Mouse (Mus musculus) embryonic facial prominence, embryonic 12.5 days (tissue): ENCODE data around the gene Dbndd2. TPM values are rescaled to one million over a fixed set of nuclear protein-coding genes. Genes with fewer than 3 reads are reported as not detected.

Source experiments
- ATAC-seq: fragments of 200-750 bp; cut with Nextera tagmentation; 2 replicates; pipeline ENCODE4 v1.8.0; 2017; ENCODE audit not compliant: insufficient number of reproducible peaks, insufficient read depth, low FRiP score, low TSS enrichment
- H3K27ac ChIP-seq: fragments of 300-500 bp; sonication (generic); 2 replicates; pipeline ENCODE4 v1.5.1; 2016; ENCODE audit warnings: mild to moderate bottlenecking
- H3K27me3 ChIP-seq: fragments of 300-500 bp; sonication (generic); 2 replicates; pipeline ENCODE4 v1.6.1; 2016; ENCODE audit warnings: mild to moderate bottlenecking, moderate library complexity
- H3K36me3 ChIP-seq: fragments of 300-500 bp; sonication (generic); 2 replicates; pipeline ENCODE4 v1.6.1; 2016; ENCODE audit warnings: mild to moderate bottlenecking
- H3K4me1 ChIP-seq: fragments of 300-500 bp; sonication (generic); 2 replicates; pipeline ENCODE4 v1.6.1; 2016
- H3K4me2 ChIP-seq: fragments of 300-500 bp; sonication (generic); replicated peaks from 2 replicates; pipeline ENCODE4 v1.6.1; 2016; ENCODE audit warnings: mild to moderate bottlenecking, moderate library complexity
- H3K4me3 ChIP-seq: fragments of 300-500 bp; sonication (generic); 2 replicates; pipeline ENCODE4 v1.5.1; 2016; ENCODE audit warnings: mild to moderate bottlenecking
- H3K9ac ChIP-seq: fragments of 300-500 bp; sonication (generic); 2 replicates; pipeline ENCODE4 v1.6.1; 2016; ENCODE audit warnings: mild to moderate bottlenecking, moderate library complexity
- H3K9me3 ChIP-seq: fragments of 300-500 bp; sonication (generic); 2 replicates; pipeline ENCODE4 v1.6.1; 2016; ENCODE audit warnings: mild to moderate bottlenecking, moderate library complexity
- WGBS: fragments of 180-500 bp; shearing (Covaris S2); methylation state at CpG from one replicate; pipeline ENCODE4 v1.1.7; 2016; 5-methylcytosine and 5-hydroxymethylcytosine counted together
- polyA plus RNA-seq: library from polyadenylated mRNA; unstranded; fragments of >200 nt; fragmentation: Nextera tagmentation; extraction: Ambion mirVana; gene quantifications from 2 replicates; pipeline ENCODE4 v1.2.1, GENCODE M21; 2016

Dbndd2 gene
- polyA plus RNA-seq, 1 experiment from 2014 or later: 1.7 TPM

DNA sequence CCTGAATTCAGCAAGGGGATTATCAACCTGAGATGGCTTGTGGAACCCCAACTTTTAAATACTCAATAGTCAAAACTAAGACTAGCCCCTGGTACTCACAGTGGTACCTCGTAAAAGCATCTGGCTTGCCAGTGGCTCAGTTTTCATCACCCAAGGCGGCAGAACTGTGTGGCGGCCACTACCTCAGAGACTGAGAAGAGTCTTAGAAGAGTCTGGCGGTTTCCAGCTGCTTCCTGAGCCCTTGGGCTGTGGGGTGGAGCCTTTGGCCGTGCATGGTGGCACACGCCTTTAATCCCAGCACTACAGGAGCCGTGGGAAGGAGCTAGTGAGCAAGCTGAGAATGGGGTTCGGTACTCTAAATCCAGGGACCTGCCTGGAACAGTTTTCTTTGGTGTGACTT is 36.4 kb downstream of the Dbndd2 start:
- 16% methylated on average over 8 of the region's 8 CpGs for WGBS

DNA sequence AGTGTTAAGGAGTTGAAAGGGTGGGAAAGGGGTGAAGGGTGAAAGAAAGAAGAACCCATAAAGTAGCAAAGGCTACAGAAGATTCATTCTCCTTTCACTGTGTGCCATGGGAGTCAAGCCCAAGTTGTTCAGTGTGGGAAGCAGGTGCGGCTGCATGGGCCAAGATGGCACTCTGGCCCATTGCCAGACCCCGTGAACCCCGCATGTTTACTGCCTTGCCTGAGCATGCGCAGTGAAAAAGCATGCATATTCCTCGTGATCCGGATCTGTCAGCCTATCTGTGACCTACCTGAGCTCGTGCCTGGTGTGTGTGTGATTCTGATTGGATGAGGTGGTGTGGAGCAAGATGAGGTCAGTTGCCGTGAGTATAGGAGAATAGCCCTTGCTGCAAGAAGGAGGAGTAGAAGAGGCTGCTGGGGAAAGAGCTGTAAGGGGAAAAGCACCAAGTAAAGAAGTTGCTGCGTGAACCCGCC is 37.4 kb downstream of the Dbndd2 start:
- no peak overlapping the region for H3K27ac ChIP-seq
- H3K4me3 ChIP-seq: no peak overlapping the region
- H3K4me2 ChIP-seq: no peak overlapping the region
- no peak overlapping the region for H3K9ac ChIP-seq
- H3K9me3 ChIP-seq: peaks cover 6% of the 10 kb centered on the region; the same call in 1 of the 2 replicates
- peaks cover 3% of the 10 kb centered on the region; the same call in 1 of the 2 replicates for H3K4me1 ChIP-seq
- no peak for ATAC-seq
- H3K27me3 ChIP-seq: no peaks in the 10 kb centered on the region
- no peaks in the 10 kb centered on the region for H3K36me3 ChIP-seq
- 84% methylated on average over 10 of the region's 10 CpGs for WGBS

More for the DNA sequence above, 36.4 kb downstream of the Dbndd2 start:
- no peak overlapping the region for H3K9ac ChIP-seq
- peaks cover 6% of the 10 kb centered on the region; the same call in 1 of the 2 replicates for H3K9me3 ChIP-seq
- no peak overlapping the region for H3K4me3 ChIP-seq
- peaks cover 3% of the 10 kb centered on the region; the same call in 1 of the 2 replicates for H3K4me1 ChIP-seq
- no peak for ATAC-seq
- no peak overlapping the region for H3K4me2 ChIP-seq
- H3K27ac ChIP-seq: no peak overlapping the region
- no peaks in the 10 kb centered on the region for H3K36me3 ChIP-seq
- no peaks in the 10 kb centered on the region for H3K27me3 ChIP-seq

DNA sequence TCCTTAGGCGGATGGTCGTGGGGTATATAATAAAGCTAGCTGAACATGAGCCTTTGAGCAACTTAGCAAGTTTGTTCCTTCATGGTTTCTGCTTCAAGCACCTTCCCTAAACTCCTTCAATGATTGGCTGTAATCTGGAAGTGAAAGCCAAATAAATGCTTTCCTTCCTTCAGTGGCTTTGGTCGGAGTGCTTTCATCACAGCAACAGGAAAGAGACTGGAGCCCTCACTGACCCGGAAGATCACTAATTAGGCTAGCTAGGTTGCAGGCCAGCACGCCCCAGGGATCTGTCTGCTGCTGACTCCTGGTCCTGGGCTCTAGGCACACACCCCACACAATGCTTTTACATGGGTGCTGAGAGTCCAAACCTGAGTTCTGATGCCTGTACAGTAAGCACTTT is 42.7 kb downstream of the Dbndd2 start:
- no peaks in the 10 kb centered on the region for H3K36me3 ChIP-seq
- no peaks in the 10 kb centered on the region for H3K27me3 ChIP-seq
- peaks cover 6% of the 10 kb centered on the region; the same call in 1 of the 2 replicates for H3K9me3 ChIP-seq
- H3K4me2 ChIP-seq: no peak overlapping the region
- no peaks in the 10 kb centered on the region for H3K4me1 ChIP-seq
- H3K9ac ChIP-seq: no peak overlapping the region
- 52% methylated on average over 5 of the region's 5 CpGs for WGBS
- no peak overlapping the region for H3K27ac ChIP-seq
- no peak for ATAC-seq
- H3K4me3 ChIP-seq: no peak overlapping the region

DNA sequence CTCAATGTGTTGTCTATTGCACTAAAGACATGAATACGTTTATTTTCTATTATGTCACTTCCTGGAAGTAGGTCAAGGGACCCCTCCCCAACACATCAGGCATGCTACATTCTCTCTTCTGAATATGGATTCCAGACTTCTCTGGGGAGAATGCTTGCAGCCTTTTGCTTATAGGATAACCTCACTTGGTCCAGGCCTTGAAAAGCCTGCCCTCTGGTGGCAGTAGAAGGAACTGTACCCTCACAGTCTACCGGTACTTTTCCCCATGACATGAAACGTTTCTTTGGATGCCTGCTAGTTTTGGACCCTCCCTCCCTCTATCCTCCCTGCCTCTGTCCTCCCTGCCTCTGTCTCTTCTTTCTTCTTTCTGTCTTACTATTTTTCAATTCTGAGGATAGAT is 45.3 kb downstream of the Dbndd2 start:
- Histone ChIP-seq H3K4me1 (no peaks in the 10 kb centered on the region), H3K27me3 (no peaks in the 10 kb centered on the region), H3K36me3 (no peaks in the 10 kb centered on the region), H3K9ac (no peak overlapping the region), H3K4me2 (no peak overlapping the region), H3K9me3 (peaks cover 6% of the 10 kb centered on the region; the same call in 1 of the 2 replicates), H3K27ac (no peak overlapping the region), H3K4me3 (no peak overlapping the region)
- no peak for ATAC-seq
- 2% methylated on average over 3 of the region's 3 CpGs for WGBS

DNA sequence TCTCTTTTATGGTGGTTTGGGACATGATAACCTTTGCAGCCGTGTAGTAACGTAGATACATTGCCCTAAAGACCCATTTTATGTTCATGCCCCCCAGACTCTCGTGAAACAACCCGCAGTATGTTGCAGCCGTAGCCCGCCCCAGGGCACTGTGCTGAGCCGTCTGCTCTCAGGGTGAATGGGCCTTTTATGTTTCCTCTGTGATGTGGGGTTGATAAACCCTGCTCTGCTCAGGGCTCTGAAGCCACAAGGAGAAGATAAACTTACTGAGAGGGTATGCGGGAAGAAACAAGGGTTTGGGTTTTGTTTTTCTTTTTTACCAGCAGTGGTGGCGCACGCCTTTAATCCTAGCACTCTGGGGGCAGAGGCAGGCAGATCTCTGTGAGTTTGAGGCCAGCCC is 48.4 kb downstream of the Dbndd2 start:
- Histone ChIP-seq H3K27me3 (no peaks in the 10 kb centered on the region), H3K27ac (no peak overlapping the region), H3K9ac (no peak overlapping the region), H3K36me3 (no peaks in the 10 kb centered on the region), H3K4me3 (no peak overlapping the region), H3K4me2 (no peak overlapping the region), H3K4me1 (no peaks in the 10 kb centered on the region), H3K9me3 (no peaks in the 10 kb centered on the region)
- ATAC-seq: no peak
- 61% methylated on average over 10 of the region's 10 CpGs for WGBS

DNA sequence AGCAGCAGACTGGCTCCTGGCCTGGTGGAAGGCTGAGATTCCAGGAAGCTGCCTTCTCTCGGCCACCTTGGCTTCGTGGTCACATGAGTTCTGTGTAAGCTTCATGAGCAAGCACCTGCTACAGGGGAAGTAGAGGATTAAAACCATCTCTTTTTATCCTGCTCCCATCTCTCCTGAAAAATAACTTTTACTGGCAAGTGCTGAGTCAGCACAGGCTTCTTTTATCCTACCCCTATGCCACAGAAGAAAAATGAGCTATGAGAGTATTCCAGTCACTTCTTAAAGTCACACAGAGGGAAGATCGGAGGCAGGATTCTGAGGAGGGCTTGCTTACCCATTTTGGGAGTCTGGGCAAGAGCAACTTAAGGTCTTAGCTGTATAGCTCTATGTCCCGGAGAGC is 51.1 kb downstream of the Dbndd2 start:
- H3K27me3 ChIP-seq: no peaks in the 10 kb centered on the region
- no peaks in the 10 kb centered on the region for H3K9me3 ChIP-seq
- ATAC-seq: no peak
- no peaks in the 10 kb centered on the region for H3K36me3 ChIP-seq
- H3K9ac ChIP-seq: no peak overlapping the region
- no peak overlapping the region for H3K4me2 ChIP-seq
- no peak overlapping the region for H3K4me3 ChIP-seq
- WGBS: 80% methylated on average over 4 of the region's 4 CpGs
- H3K4me1 ChIP-seq: no peaks in the 10 kb centered on the region
- no peak overlapping the region for H3K27ac ChIP-seq

DNA sequence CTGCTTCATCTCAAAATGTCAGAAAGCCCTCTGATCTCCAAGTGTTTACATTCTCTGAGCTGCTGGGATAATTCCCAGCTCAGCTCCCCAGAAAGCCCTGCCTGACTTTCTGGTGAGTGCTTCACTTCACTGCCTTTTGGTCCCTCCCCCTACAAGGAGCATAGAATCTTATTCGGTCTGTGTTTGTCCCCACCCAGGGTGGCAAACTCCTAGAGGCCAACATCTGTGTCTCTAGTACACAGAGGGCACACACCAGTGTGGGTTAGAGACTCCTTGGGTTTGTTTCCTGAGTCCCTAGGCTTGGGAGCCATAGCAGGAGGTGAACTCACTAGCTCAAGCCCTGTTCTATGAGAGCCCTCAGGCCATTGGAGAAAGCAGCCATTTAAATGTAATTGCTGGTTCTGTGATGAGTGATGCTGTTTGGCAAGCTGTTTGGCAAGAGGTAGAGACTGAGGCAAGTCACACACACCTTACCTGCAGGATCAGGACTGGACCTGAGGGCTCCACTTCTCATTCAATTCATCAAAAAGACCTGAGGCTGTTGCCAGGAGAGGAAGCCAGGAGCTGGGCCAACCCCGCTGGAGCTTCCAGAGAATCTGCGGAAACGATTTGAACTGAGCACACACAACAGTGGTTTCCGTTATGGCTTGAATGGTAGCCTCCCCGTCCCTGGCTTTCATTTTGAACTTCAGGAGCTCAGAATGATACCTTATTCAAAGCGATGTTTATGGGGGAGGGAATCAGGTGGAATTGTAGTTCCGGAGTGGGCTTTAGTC is 54.9 kb downstream of the Dbndd2 start:
- 36% methylated on average over 8 of the region's 8 CpGs for WGBS

DNA sequence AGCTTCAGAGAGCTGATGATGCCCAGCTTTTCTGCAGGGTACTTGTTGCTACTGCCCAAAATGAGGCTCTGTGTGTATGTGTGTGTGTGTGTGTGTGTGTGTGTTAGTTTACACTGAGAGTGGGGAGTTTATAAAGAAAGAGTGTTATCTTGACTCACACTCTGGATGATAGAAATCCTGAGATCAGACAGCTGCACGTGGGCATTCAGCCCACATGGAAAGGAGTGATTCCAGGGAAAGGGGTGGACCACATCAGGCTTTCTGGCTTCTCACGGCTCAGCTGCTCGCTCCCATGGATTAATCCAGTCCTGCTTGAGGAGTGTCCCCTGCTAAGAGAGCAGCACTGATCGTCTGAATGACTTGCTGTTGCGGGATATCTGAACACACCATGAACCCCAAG is 56.2 kb downstream of the Dbndd2 start:
- 0 out of 2 replicates have a peak, but pooled peaks cover 2% of the 10 kb centered on the region for H3K4me1 ChIP-seq
- no peak overlapping the region for H3K27ac ChIP-seq
- ATAC-seq: no peak
- H3K9ac ChIP-seq: no peak overlapping the region
- WGBS: 91% methylated on average over 5 of the region's 5 CpGs
- no peaks in the 10 kb centered on the region for H3K27me3 ChIP-seq
- no peaks in the 10 kb centered on the region for H3K9me3 ChIP-seq
- no peak overlapping the region for H3K4me3 ChIP-seq
- no peak overlapping the region for H3K4me2 ChIP-seq
- H3K36me3 ChIP-seq: no peaks in the 10 kb centered on the region

More for the DNA sequence above, 54.9 kb downstream of the Dbndd2 start:
- Histone ChIP-seq H3K4me2 (no peak overlapping the region), H3K4me3 (no peak overlapping the region), H3K27ac (no peak overlapping the region), H3K36me3 (no peaks in the 10 kb centered on the region), H3K4me1 (0 out of 2 replicates have a peak, but pooled peaks cover 2% of the 10 kb centered on the region), H3K9me3 (no peaks in the 10 kb centered on the region), H3K9ac (no peak overlapping the region), H3K27me3 (no peaks in the 10 kb centered on the region)
- no peak for ATAC-seq

DNA sequence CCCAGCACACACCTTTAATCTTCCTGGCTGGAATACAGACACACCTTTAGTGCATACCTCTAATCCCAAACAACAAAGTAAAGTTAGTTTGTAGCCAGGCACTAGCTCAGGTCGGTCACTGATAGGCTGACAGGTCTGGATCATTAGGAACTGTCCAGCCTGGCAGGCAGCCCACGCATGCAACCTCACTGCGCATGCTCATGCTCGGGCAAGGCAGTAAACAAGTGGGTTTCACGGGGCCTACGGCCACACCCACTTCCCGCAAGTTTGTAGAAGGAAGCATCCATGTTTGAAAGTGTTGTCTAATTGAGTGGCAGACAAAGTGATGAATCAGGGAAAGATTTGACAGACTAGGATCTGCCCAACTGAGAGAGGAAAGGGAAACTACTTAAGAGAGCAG is 56.7 kb downstream of the Dbndd2 start:
- WGBS: 88% methylated on average over 7 of the region's 7 CpGs
- no peak for ATAC-seq

More for the DNA sequence above, 56.7 kb downstream of the Dbndd2 start:
- Histone ChIP-seq H3K27ac (no peak overlapping the region), H3K9ac (no peak overlapping the region), H3K4me2 (no peak overlapping the region), H3K27me3 (no peaks in the 10 kb centered on the region), H3K4me3 (no peak overlapping the region), H3K4me1 (0 out of 2 replicates have a peak, but pooled peaks cover 2% of the 10 kb centered on the region), H3K36me3 (no peaks in the 10 kb centered on the region), H3K9me3 (no peaks in the 10 kb centered on the region)

Other genes with a start within 250 kb of the Dbndd2 start
- not detected in 2 replicates for gene Svs2, start 247.6 kb upstream of the Dbndd2 start, polyA plus RNA-seq
- not detected in 2 replicates for gene Svs3b, start 229.5 kb upstream of the Dbndd2 start, polyA plus RNA-seq
- not detected in 2 replicates for gene Svs4, start 207.6 kb upstream of the Dbndd2 start, polyA plus RNA-seq
- gene Svs3a, start 196.8 kb upstream of the Dbndd2 start, polyA plus RNA-seq: not detected in 2 replicates
- gene Svs6, start 169.4 kb upstream of the Dbndd2 start, polyA plus RNA-seq: not detected in 2 replicates
- not detected in 2 replicates for gene Svs5, start 153.4 kb upstream of the Dbndd2 start, polyA plus RNA-seq
- gene Slpi, start 97.0 kb upstream of the Dbndd2 start, polyA plus RNA-seq: 0.96 and 1.5 TPM in 2 replicates
- 0.46 and 0.53 TPM in 2 replicates for gene Rbpjl, start 83.0 kb upstream of the Dbndd2 start, polyA plus RNA-seq
- 36.2 and 43.9 TPM in 2 replicates for gene Matn4, start 80.9 kb upstream of the Dbndd2 start, polyA plus RNA-seq
- gene Sdc4, start 42.2 kb upstream of the Dbndd2 start, polyA plus RNA-seq: 42.6 and 44.4 TPM in 2 replicates
- 65.4 and 66.8 TPM in 2 replicates for gene Sys1, start 29.1 kb upstream of the Dbndd2 start, polyA plus RNA-seq
- gene Gm20458, start 25.1 kb upstream of the Dbndd2 start, polyA plus RNA-seq: 6.1 and 6.5 TPM in 2 replicates
- not detected in 2 replicates for gene Trp53tg5, start 12.4 kb upstream of the Dbndd2 start, polyA plus RNA-seq
- gene Pigt, start 11.4 kb downstream of the Dbndd2 start, polyA plus RNA-seq: 36.7 and 37.7 TPM in 2 replicates
- gene Wfdc2, start 76.3 kb downstream of the Dbndd2 start, polyA plus RNA-seq: 49.9 and 59.6 TPM in 2 replicates
- not detected in 2 replicates for gene Spint3, start 87.4 kb downstream of the Dbndd2 start, polyA plus RNA-seq
- not detected in 2 replicates for gene Wfdc6a, start 99.3 kb downstream of the Dbndd2 start, polyA plus RNA-seq
- gene Eppin, start 107.5 kb downstream of the Dbndd2 start, polyA plus RNA-seq: not detected in 2 replicates
- gene Wfdc6b, start 127.4 kb downstream of the Dbndd2 start, polyA plus RNA-seq: not detected in 2 replicates
- gene Wfdc8, start 127.5 kb downstream of the Dbndd2 start, polyA plus RNA-seq: not detected in 2 replicates
- gene Wfdc16, start 152.7 kb downstream of the Dbndd2 start, polyA plus RNA-seq: not detected in 2 replicates
- not detected in 2 replicates for gene Wfdc10, start 169.9 kb downstream of the Dbndd2 start, polyA plus RNA-seq
- not detected in 2 replicates for gene Wfdc9, start 170.5 kb downstream of the Dbndd2 start, polyA plus RNA-seq
- gene Wfdc11, start 188.0 kb downstream of the Dbndd2 start, polyA plus RNA-seq: not detected in 2 replicates
- 0.45 TPM in 1 of 2 replicates, not detected in the other for gene Wfdc13, start 199.0 kb downstream of the Dbndd2 start, polyA plus RNA-seq
- not detected in 2 replicates for gene Spint4, start 212.4 kb downstream of the Dbndd2 start, polyA plus RNA-seq
- gene Spint5, start 229.2 kb downstream of the Dbndd2 start, polyA plus RNA-seq: not detected in 2 replicates